Mouse (Mus musculus): ENCODE results near the gene Eaf1. TPM values are rescaled to one million over a fixed set of nuclear protein-coding genes. Genes with fewer than 3 reads are reported as not detected.

The Eaf1 gene
- total and polyA plus RNA-seq, 3 experiments = 10.8 to 14.6 (median 11.2) TPM

- Histone ChIP-seq H3K27ac (no peak overlapping the region), H3K4me1 (ENCODE audit: control insufficient read depth, insufficient read depth, low read length) (no peaks in the 10 kb centered on the region; the same call in 1 of the 2 replicates), H3K36me3 (ENCODE audit: control insufficient read depth, insufficient read depth, low read length) (no peaks in the 10 kb centered on the region), H3K9ac (ENCODE audit: low read depth, low read length) (no peak overlapping the region), H3K4me3 (no peak overlapping the region), H3K27me3 (ENCODE audit: control insufficient read depth, insufficient read depth, low read length) (no peaks in the 10 kb centered on the region), H3K79me2 (replicated peaks; ENCODE audit: control insufficient read depth, insufficient read depth, low read length) (no peaks in the 10 kb centered on the region)
- 88% methylated on average over 2 of the region's 2 CpGs for WGBS
- DNase-seq = no peak
- intact Hi-C loops (cut with DNase I) = loop anchor here (2.0 kb wide), 1 partner anchor 86 kb away; no protein-coding TSS in a partner anchor
- no peak for TF ChIP-seq POLR2A (IDR thresholded peaks at IDR 0.05; ENCODE audit: insufficient read depth, low read depth, low read length)
- TF ChIP-seq EP300 (IDR thresholded peaks at IDR 0.05; ENCODE audit: insufficient read depth, low read depth, low read length) = no peak
- TF ChIP-seq CTCF (IDR thresholded peaks at IDR 0.05) = no peak; the same call in 1 of the 2 replicates
These were observed 20.9 kb upstream of the Eaf1 start for GRCm38 (mm10) chr14:31473297-31473696.

GRCm38 (mm10) chr14:31482417-31482816 lies 11.8 kb upstream of the Eaf1 start:
- no peak for TF ChIP-seq EP300 (IDR thresholded peaks at IDR 0.05; ENCODE audit: insufficient read depth, low read depth, low read length)
- no peak for TF ChIP-seq CTCF (IDR thresholded peaks at IDR 0.05)
- no peak for TF ChIP-seq POLR2A (IDR thresholded peaks at IDR 0.05; ENCODE audit: insufficient read depth, low read depth, low read length)
- DNase-seq = no peak
- intact Hi-C loops (cut with DNase I) = no loop called here
- Histone ChIP-seq H3K27ac (no peak overlapping the region), H3K27me3 (ENCODE audit: control insufficient read depth, insufficient read depth, low read length) (no peaks in the 10 kb centered on the region), H3K79me2 (replicated peaks; ENCODE audit: control insufficient read depth, insufficient read depth, low read length) (no peaks in the 10 kb centered on the region), H3K9ac (ENCODE audit: low read depth, low read length) (no peak overlapping the region), H3K4me3 (no peak overlapping the region), H3K36me3 (ENCODE audit: control insufficient read depth, insufficient read depth, low read length) (no peaks in the 10 kb centered on the region; the same call in 1 of the 2 replicates), H3K4me1 (ENCODE audit: control insufficient read depth, insufficient read depth, low read length) (no peaks in the 10 kb centered on the region)
- 90% methylated on average over 5 of the region's 5 CpGs for WGBS

GRCm38 (mm10) chr14:31486465-31486864 lies 7.7 kb upstream of the Eaf1 start:
- 62% methylated on average over 4 of the region's 4 CpGs for WGBS
- Histone ChIP-seq H3K27me3 (ENCODE audit: control insufficient read depth, insufficient read depth, low read length) (no peaks in the 10 kb centered on the region), H3K4me3 (no peak overlapping the region), H3K4me1 (ENCODE audit: control insufficient read depth, insufficient read depth, low read length) (no peaks in the 10 kb centered on the region), H3K27ac (no peak overlapping the region), H3K9ac (ENCODE audit: low read depth, low read length) (no peak overlapping the region), H3K36me3 (ENCODE audit: control insufficient read depth, insufficient read depth, low read length) (no peaks in the 10 kb centered on the region; the same call in 1 of the 2 replicates), H3K79me2 (replicated peaks; ENCODE audit: control insufficient read depth, insufficient read depth, low read length) (no peaks in the 10 kb centered on the region)
- no peak for DNase-seq
- intact Hi-C loops (cut with DNase I) = no loop called here
- TF ChIP-seq CTCF (IDR thresholded peaks at IDR 0.05) (0 out of 2 replicates have a peak, but pooled peaks have one; percentile 4), EP300 (IDR thresholded peaks at IDR 0.05; ENCODE audit: insufficient read depth, low read depth, low read length) (no peak), POLR2A (IDR thresholded peaks at IDR 0.05; ENCODE audit: insufficient read depth, low read depth, low read length) (no peak)

GRCm38 (mm10) chr14:31488055-31488454 lies 6.1 kb upstream of the Eaf1 start:
- Histone ChIP-seq H3K4me3 (no peak overlapping the region), H3K27me3 (ENCODE audit: control insufficient read depth, insufficient read depth, low read length) (no peaks in the 10 kb centered on the region), H3K79me2 (replicated peaks; ENCODE audit: control insufficient read depth, insufficient read depth, low read length) (no peaks in the 10 kb centered on the region), H3K36me3 (ENCODE audit: control insufficient read depth, insufficient read depth, low read length) (peaks cover under 1% of the 10 kb centered on the region), H3K4me1 (ENCODE audit: control insufficient read depth, insufficient read depth, low read length) (no peaks in the 10 kb centered on the region), H3K27ac (no peak overlapping the region), H3K9ac (ENCODE audit: low read depth, low read length) (no peak overlapping the region)
- TF ChIP-seq CTCF (IDR thresholded peaks at IDR 0.05) = no peak
- TF ChIP-seq EP300 (IDR thresholded peaks at IDR 0.05; ENCODE audit: insufficient read depth, low read depth, low read length) = no peak
- TF ChIP-seq POLR2A (IDR thresholded peaks at IDR 0.05; ENCODE audit: insufficient read depth, low read depth, low read length) = no peak
- no peak for DNase-seq
- 90% methylated on average over 6 of the region's 6 CpGs for WGBS
- intact Hi-C loops (cut with DNase I) = no loop called here

- TF ChIP-seq EP300 (IDR thresholded peaks at IDR 0.05; ENCODE audit: insufficient read depth, low read depth, low read length) (no peak), POLR2A (IDR thresholded peaks at IDR 0.05; ENCODE audit: insufficient read depth, low read depth, low read length) (no peak), CTCF (IDR thresholded peaks at IDR 0.05) (no peak)
- Histone ChIP-seq H3K27me3 (ENCODE audit: control insufficient read depth, insufficient read depth, low read length) (no peaks in the 10 kb centered on the region), H3K9ac (ENCODE audit: low read depth, low read length) (peak overlapping the region; percentile 88), H3K4me3 (peak overlapping the region; percentile 91), H3K36me3 (ENCODE audit: control insufficient read depth, insufficient read depth, low read length) (peaks cover 4% of the 10 kb centered on the region), H3K79me2 (replicated peaks; ENCODE audit: control insufficient read depth, insufficient read depth, low read length) (peaks cover 7% of the 10 kb centered on the region), H3K4me1 (ENCODE audit: control insufficient read depth, insufficient read depth, low read length) (peaks cover 9% of the 10 kb centered on the region), H3K27ac (peak overlapping the region; percentile 87)
- intact Hi-C loops (cut with DNase I) = no loop called here
- WGBS = 20% methylated on average over 9 of the region's 9 CpGs
- DNase-seq = no peak
These were observed 298 bp upstream of the Eaf1 start for GRCm38 (mm10) chr14:31493901-31494300.

- peaks cover 9% of the 10 kb centered on the region for H3K4me1 ChIP-seq (ENCODE audit: control insufficient read depth, insufficient read depth, low read length)
- H3K9ac ChIP-seq (ENCODE audit: low read depth, low read length) = peak within 1 kb of the TSS; percentile 88
- peaks cover 7% of the 10 kb centered on the region for H3K79me2 ChIP-seq (replicated peaks; ENCODE audit: control insufficient read depth, insufficient read depth, low read length)
- peaks cover 4% of the 10 kb centered on the region for H3K36me3 ChIP-seq (ENCODE audit: control insufficient read depth, insufficient read depth, low read length)
- DNase-seq = peak; percentile 93
- intact Hi-C loops (cut with DNase I) = no loop called here
- under 1% methylated on average over 49 of the region's 49 CpGs for WGBS
- H3K27me3 ChIP-seq (ENCODE audit: control insufficient read depth, insufficient read depth, low read length) = no peaks in the 10 kb centered on the region
- H3K4me3 ChIP-seq = peak within 1 kb of the TSS; percentile 91
- peak within 1 kb of the TSS; percentile 87 for H3K27ac ChIP-seq
- TF ChIP-seq POLR2A (IDR thresholded peaks at IDR 0.05; ENCODE audit: insufficient read depth, low read depth, low read length) = peak; percentile 82
- TF ChIP-seq EP300 (IDR thresholded peaks at IDR 0.05; ENCODE audit: insufficient read depth, low read depth, low read length) = peak; percentile 68; the same call in 1 of the 2 replicates
- TF ChIP-seq CTCF (IDR thresholded peaks at IDR 0.05) = no peak
These were observed 816 bp downstream of the Eaf1 start, which contains the start of gene Mettl6 for GRCm38 (mm10) chr14:31494975-31495455. Mettl6 (minus strand) TSS chr14:31495040.
